Mouse (Mus musculus) spleen, postnatal 4 days (tissue): ENCODE data around the gene Tacc2.
"Not testable (repeated sequence)": the region's sequence is repeated elsewhere in the genome, so short reads cannot be mapped to it uniquely, and the experiment has no call there.

Experiments used
- DNase-seq, 2 experiments: peaks; one replicate each; pipeline ENCODE4 v3.0.0; 2022; ENCODE audit warnings: low spot score in 2 of 2

The Tacc2 gene

DNA sequence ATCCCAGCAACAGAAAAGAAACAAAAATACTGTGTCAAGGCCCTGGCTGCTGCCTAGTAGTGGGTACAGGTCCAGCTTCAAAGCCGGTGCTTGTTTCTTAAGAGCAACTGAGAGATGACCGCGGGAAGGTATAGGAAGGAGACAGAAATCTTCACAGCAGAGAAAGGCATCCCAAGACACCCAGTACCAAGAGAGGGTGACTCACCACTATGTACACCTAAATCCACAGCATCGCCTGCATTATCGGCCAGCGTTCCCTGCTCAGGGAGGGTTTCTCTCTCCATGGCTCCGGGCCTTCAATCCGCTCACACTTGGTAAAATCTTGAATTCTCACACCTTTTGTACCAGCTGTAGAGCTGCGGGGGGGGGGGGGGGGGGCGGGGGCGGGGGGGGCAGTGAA lies 4.4 kb upstream of the Tacc2 start, which contains the start of gene Nsmce4a:
Nsmce4a (minus strand) TSS at position 298 of the 400 bp plus-strand sequence.
- no peak for DNase-seq

DNA sequence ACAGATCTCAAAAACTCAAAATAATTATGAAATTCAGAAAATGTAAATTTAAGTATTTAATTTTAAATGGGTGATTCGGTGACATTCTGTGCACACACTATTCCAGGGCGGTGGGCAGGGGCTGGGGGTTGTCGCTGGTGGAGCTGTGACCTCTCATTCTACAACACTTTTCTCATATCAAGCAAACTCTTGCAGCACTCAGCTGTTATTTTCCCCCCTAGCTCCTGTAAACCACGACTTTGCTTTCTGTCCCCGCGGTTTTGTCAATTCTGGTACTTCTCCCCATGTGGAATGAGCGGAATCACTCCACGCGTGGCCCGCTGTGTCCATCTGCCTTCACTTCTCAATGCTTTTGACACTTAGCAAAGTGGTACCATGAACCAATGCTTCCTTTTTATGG lies 3.5 kb upstream of the Tacc2 start:
- no peak for DNase-seq

DNA sequence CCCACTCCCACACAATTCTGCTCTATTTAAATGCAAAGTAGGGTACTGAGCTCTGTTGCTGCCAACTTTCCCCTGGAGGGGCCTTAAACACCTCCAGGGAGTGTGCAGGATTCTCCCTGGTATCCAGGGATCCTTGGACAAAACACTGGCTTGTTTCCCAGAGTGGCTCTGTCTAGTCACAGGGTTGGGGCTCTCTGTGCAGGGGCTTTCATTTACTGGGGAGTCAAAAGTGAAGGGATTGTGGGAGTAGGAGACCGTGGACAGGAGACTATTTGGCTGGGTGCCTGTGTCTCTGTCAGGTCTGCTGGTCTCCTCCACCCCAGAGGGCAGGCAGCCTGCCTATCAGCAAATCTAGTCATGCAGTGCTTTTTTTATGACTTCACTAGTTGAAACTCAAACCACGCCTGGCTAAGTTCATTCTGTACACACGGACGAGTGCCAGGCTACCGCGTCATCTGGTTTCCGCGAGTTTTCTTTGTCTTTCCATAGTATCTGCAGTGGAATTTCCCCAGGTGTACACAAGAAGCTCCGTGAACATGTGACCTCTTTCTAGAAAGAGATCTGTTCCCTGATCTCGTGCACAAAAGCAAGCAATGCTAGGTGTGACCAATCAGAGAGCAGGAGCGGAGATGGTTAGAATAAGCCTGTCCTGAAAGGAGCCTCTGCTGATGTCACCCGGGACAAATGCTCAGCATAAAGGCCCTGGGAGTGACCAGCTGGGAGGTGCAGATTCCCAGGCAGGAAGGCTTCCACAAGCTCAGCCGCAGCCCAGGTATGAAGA lies 2.8 kb upstream of the Tacc2 start:
- no peak for DNase-seq

DNA sequence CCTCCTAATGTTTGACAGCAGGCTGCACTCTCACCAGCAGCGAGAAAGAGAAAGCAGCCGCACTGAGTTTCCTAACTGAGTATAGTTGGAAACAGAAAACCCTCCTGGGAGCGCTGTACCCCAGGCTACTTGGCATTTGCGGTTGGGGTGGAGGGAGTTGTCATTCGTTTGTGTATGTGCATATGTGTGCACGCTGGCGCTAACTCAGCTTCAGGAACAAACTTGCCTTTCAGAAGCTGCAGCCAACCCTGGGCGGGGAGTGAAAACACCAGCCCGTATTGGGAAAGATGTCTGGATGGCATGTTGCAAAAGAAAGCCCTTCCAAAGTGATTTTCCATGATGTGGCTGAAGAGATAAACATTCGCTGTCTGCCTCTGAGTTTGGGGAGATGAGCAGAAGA lies 257 bp upstream of the Tacc2 start:
- DNase-seq = no peak

DNA sequence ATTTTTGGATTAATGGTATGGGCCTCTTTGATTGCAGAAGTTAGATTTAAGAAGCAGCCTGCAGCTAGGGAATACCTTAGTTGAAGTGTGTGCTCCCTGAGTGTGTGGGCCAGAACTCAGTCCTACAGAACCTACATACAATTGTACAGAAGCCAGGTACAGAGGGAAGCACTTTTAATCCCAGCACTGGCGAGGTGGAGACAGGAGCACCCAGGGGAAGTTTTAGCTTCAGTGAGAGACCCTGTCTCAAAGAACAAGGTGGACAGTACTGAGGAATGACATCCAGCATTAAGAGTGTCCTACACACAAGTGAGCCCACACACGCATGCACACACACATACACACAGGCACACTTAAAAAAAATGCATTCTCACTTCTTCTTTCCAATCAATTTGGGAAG lies 828 bp downstream of the Tacc2 start:
- DNase-seq = no peak

DNA sequence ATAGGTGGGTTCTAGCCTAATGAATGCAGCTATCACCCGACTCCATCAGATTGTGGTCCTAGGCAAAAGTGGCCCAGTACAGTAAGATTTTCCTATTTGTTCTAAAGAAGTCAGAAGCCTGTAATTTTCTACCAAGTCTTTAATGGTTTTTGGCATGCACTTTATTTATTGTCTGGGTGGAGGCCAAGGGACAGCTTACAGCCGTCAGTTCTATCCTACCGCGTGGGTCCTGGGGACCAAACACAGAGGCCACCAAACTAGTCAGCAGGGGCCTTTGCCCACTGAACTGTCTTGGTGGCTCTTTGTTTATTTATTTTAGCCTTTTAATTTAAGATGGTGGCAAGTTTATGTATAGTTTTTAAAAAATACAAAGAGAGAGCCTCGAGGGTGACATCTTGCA lies 1.4 kb downstream of the Tacc2 start:
- no peak for DNase-seq

DNA sequence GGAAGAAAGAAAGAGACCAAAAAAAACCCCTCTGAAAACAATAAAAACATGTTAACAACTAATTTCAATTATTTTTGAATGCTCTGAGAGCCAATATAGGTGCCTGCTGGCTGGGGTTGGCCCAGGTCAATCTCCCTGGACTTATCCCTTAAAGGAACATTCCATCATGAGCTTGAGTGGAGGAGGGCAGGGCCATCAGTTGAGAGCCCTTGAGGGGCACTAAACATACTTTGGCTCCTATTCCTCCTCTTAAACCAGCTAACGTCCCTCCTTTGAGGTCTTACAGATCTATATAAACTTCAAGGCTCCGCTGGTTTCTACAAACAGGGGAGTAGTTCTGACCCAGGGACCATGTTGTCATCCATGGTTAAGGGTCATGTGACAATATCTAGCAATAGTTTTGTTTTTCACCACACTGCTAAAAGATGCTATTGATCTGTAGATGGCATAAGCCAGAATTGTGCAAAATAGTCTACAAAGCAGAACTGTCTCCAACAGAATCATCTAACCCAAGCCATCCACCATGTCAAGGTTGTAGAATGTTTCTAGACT lies 9.4 kb downstream of the Tacc2 start:
- no peak for DNase-seq

DNA sequence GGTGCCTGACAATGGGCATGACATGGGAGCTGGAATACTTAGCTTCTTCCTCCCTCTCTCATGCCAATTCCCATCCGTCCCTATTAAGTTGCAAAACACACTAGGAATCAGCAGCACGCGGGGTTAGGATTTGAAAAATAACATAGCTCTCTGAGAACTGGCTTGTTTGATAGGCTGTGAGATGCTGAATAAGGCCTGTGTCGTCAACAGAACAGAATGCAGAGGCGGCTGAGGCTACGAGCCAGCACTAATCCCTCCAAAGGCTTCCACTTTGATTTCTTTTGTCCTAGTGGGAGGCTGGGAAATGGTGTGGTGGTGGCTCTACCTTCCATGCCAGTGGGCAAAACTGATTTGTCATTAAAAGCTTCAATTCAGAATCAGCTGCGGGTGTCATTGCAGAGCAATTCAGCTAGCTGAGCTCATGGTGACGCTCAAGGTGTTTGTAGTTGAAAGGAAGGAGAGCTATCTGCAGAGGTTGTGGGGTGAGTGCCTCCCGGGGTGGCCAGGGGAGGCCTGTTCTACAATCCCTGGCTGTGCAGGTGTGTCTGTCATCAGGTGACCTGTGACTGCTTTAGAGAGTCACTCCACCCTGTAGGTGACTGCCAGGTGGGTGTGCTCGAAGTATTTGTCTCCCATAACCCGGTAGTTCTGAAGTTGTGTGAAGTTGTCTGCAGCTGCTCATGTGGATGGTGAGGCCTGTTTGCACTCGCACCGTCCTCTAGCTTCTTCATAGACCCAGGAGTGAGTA lies 13.0 kb downstream of the Tacc2 start:
- no peak for DNase-seq

DNA sequence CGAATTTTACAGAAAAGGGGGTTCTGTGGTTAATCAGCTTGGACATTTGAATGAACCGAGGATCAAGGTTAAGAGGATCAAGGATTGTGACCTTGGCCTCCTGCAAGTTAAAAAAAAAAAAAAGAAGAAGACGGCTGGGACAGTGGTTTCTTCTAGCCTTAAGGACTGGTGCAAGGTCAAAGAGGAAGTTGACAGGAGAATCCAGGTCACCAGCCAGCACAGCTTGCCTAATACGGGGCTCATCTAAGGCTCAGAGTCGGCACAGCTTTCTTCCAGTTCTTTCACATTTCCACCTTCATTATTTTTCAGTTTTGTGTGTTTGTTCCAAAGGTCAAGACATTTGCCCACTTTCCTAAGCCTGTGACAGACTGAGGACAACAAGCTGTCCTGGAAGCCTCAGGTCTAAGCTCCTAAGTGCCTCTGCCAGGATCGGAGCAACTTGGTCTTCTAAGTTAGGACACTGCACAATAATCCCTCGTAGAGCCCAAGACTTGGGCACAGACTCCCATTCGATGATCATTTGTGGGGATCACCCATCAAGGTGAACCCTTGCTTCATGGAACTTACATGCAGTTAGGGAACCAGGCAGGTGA lies 13.7 kb downstream of the Tacc2 start:
- DNase-seq = no peak

DNA sequence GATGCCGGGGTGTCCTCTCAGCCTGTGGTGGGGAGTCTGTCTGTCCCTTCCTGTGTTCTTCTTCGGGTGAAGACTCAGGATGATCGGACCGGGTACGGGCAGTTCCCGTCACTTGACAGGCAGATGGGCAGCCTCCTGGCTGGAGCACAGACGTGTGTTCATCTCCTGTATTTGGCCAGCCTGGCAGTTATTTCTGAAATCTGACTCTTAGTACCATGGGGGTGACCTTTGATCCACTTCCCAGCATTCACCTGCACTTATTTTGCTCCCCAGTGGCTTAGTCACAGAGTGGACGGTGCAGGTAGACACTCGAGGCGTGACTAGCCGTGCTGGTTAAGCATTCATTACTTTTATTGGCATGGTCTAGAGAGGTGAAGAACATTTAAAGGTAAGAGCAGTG lies 15.7 kb downstream of the Tacc2 start:
- DNase-seq = not testable (repeated sequence)

DNA sequence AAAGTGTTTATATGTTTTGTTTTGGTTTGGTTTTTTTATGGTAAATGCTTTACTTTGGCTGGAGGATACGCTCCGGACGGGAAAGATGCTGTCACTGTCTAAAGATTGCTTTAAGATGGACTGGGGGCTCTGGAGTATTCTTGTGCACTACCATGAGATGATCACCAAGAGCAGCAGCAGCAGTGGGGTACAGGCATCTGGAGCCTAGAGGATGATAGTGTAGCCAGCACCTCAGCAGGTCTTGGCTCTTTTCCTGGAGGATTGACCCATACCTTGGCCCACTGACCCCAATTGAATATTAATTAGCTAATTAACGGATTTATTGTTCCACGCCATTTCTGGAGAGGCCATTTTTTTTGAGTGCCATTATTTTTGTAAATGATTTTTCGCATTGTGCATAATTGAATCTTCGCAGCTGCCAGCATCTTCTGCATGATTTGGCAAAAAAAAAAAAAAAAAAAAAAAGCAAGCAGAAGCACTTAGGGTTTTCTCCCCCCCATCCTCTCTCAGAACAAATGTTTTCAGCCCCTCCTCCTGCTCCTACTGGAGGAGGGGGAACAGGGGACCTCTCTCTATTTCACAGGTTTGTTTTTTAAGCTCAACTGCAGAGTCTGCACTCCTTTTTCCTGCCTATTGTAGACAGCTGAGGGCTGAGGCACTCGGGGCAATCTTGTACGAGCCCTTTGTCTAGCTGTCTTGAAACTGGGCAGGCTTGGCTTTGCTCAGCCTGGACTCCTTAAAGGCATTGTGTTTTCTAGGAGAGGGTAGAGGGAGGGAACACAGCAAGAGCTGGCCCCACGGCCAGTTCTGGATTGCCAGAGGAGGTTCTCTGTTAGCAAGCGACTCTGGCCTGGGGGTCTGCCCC lies 16.4 kb downstream of the Tacc2 start:
- DNase-seq = not testable (repeated sequence)

DNA sequence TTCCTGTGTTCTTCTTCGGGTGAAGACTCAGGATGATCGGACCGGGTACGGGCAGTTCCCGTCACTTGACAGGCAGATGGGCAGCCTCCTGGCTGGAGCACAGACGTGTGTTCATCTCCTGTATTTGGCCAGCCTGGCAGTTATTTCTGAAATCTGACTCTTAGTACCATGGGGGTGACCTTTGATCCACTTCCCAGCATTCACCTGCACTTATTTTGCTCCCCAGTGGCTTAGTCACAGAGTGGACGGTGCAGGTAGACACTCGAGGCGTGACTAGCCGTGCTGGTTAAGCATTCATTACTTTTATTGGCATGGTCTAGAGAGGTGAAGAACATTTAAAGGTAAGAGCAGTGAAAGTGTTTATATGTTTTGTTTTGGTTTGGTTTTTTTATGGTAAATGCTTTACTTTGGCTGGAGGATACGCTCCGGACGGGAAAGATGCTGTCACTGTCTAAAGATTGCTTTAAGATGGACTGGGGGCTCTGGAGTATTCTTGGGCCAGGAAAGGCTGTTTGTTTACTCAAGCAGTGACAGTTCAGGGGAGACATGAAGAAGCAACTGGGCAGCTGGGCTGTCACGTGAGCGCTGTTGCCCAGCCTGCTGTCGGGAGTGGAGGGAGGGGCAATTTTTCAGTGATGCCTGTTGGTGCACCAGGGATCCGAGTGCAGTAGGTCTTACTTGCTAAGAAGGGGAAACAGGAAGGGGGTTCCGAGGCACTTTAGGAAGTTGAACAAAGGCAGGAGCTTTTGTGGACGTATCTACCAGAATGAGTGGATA lies 19.0 kb downstream of the Tacc2 start:
- DNase-seq = not testable (repeated sequence)

DNA sequence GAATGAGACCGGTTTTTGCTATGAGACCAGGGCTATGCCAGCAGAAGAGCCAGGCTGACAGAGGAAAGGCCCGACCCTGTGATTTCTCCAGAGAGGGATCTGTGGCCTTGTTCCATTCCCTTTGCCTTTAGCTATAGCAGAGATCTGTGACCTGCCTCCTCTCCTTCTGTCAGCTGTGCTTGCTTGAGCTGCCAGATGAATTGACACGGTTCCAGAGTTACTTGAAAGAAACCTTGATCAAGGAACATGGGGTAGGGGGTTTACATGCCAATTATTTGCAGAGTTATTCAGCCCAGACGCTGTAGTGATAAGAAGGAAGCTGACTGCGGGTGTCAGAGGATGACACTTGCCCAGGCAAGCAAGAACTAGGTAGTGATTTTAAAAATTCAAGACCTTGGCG lies 20.3 kb downstream of the Tacc2 start:
- DNase-seq = no peak

DNA sequence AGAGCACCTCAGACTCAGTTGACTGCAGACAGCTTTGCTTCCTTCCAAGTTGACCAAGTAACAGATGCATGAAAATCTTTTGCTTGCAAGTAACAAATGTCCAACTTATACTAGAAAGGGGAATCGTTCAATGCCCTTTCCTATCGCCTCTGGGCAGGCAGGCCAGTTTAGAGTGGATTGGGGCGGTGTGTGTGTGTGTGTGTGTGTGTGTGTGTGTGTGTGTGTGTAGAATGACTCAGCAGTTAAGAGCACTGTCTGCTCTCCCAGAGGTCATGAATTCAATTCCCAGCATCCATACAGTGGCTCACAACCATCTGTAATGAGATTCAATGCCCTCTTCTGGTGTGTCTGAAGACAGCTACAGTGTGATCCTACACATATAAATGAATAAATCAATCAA lies 22.8 kb downstream of the Tacc2 start:
- no peak for DNase-seq

DNA sequence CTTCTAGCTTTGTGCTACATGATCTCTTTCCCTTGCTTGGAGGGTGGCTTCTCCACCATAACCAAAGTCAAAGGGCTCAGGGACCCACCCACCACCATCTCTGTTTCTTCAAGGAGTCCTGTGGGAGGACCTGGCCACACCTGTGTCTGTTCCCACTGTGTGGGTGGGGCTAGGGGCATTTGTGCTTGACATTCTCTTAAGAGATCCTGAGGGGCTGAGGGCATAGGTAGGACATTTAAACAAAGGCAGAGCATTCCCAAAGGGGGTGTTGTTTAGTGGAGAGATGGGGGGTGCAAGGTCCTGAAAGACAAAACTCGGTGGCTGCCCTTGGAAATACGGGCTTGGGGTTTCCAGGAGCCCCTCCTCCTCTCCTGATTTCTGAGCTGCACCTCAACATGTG lies 23.3 kb downstream of the Tacc2 start:
- no peak for DNase-seq

DNA sequence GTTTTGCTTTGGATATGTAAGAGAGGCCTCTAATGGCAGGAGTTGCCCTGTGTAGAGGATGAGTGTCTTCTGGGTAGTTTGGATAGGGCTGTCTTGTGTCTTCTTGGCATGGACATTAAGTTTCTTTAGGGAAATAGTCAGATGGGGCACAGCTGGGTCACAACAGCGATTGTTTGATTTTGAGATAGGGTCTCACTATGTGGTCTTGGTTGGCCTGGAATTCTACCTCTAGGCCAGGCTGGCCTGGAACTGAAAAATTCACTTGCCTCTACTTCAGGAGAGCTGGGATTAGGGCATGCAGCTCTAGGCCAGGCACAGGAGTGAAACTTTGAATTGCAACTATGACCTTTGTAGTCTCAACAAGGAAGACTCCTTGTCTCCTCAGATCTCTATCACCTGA lies 25.6 kb downstream of the Tacc2 start:
- no peak for DNase-seq

DNA sequence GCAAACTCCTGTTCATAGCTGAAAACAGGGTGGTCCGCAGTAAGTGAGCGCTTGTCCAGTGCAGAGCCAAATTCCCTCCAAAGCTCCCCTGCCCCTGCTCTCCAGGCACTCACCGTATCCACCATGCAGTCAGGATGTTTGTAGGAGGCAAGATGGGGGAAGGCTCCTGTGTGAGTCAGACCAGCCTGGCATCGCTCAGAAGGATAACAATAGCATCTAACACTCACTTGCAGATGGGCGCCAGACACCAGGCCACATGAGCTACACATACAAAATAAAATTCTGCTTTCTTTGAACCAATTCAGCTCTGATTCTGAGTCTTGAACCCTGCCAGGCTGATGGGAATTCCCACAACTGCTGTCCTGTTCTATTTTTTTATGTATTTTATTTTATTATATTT lies 26.3 kb downstream of the Tacc2 start:
- no peak for DNase-seq

DNA sequence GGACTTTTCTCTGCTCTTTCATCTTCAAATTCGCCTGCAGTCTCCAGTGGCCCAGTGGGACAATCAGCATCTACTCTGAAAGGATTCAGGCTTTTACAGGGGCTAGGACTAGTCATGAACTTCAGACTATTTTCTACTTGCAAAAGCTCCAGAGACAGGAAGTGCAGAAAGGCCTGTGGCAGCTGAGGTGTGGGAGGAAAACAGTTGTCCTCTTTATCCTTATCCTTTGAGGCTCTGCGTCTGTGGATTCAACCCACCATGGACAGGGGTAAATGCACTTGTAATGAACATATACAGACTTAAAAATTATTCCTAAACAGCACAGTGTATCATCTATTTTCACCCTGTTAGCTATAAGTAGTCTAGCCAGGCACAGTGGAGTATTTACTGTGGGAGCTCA lies 27.2 kb downstream of the Tacc2 start:
- DNase-seq = no peak

DNA sequence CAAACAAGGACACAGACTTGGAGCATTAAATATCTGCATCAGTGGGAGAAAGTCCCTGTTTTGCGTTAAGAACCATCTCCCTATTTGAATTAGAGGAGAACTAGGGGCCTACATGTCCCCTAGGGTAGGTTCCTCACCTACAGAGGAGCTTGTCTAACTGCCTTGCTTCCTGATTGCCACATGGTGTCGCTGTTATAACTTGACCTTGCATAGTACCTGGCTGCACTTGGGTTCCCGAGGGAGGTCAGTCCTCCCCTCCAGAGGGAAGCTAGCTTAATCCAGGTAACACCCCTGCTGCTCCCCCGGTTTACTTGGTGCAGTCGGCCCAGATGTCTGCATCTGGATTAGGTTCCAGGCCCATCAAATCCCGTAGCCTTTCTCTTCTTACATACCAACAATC lies 27.9 kb downstream of the Tacc2 start:
- DNase-seq = no peak

DNA sequence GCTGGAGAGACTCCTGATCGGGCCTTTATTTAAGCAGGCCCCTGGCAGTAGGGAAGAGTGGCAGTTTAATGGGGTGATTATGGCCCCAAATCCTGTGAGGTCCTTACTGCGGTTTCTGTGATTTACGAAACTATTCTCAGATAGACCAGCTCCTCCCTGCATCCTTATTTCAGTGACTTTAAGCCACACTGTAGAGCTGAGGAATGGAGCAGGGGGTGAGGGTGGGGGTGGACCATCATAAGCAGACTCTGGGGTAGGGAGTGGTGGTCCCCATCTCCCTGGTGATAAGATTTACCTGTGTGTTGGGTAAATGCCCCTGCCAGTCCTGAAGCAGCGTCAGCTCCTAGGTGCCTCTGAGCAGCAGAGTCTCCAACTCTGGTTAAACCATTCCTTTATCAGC lies 29.7 kb downstream of the Tacc2 start:
- DNase-seq = no peak

DNA sequence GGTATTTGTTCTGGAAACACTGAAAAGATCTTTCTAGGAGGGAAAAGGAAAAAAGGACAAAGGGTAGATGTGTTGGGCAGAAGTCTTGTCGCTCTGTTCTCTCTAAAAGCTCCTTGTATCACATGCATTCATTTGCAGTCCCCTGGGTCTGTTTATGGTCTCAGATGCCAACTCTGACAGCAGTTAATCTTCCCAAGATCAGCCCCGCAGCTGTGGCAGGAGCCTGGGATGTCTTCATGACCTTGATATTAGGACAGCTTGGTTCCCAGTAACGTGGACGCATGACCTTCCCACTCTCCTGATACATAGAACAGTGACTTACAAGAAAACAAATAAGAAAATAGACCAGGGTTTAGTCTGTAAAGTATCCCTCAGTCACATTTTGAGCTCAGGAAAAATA lies 36.7 kb downstream of the Tacc2 start:
- DNase-seq = no peak
